Mouse (Mus musculus) embryonic facial prominence, embryonic 12.5 days (tissue): Measurements from ENCODE around the gene Tmprss7. TPM values are rescaled to one million over a fixed set of nuclear protein-coding genes. Genes with fewer than 3 reads are reported as not detected.

Source experiments
- ATAC-seq: fragments of 200-750 bp; cut with Nextera tagmentation; 2 replicates; pipeline ENCODE4 v1.8.0; 2017; ENCODE audit not compliant: insufficient number of reproducible peaks, insufficient read depth, low FRiP score, low TSS enrichment
- H3K27ac ChIP-seq: fragments of 300-500 bp; sonication (generic); 2 replicates; pipeline ENCODE4 v1.5.1; 2016; ENCODE audit warnings: mild to moderate bottlenecking
- H3K27me3 ChIP-seq: fragments of 300-500 bp; sonication (generic); 2 replicates; pipeline ENCODE4 v1.6.1; 2016; ENCODE audit warnings: mild to moderate bottlenecking, moderate library complexity
- H3K36me3 ChIP-seq: fragments of 300-500 bp; sonication (generic); 2 replicates; pipeline ENCODE4 v1.6.1; 2016; ENCODE audit warnings: mild to moderate bottlenecking
- H3K4me1 ChIP-seq: fragments of 300-500 bp; sonication (generic); 2 replicates; pipeline ENCODE4 v1.6.1; 2016
- H3K4me2 ChIP-seq: fragments of 300-500 bp; sonication (generic); replicated peaks from 2 replicates; pipeline ENCODE4 v1.6.1; 2016; ENCODE audit warnings: mild to moderate bottlenecking, moderate library complexity
- H3K4me3 ChIP-seq: fragments of 300-500 bp; sonication (generic); 2 replicates; pipeline ENCODE4 v1.5.1; 2016; ENCODE audit warnings: mild to moderate bottlenecking
- H3K9ac ChIP-seq: fragments of 300-500 bp; sonication (generic); 2 replicates; pipeline ENCODE4 v1.6.1; 2016; ENCODE audit warnings: mild to moderate bottlenecking, moderate library complexity
- H3K9me3 ChIP-seq: fragments of 300-500 bp; sonication (generic); 2 replicates; pipeline ENCODE4 v1.6.1; 2016; ENCODE audit warnings: mild to moderate bottlenecking, moderate library complexity
- WGBS: fragments of 180-500 bp; shearing (Covaris S2); methylation state at CpG from one replicate; pipeline ENCODE4 v1.1.7; 2016; 5-methylcytosine and 5-hydroxymethylcytosine counted together
- polyA plus RNA-seq: library from polyadenylated mRNA; unstranded; fragments of >200 nt; fragmentation: Nextera tagmentation; extraction: Ambion mirVana; gene quantifications from 2 replicates; pipeline ENCODE4 v1.2.1, GENCODE M21; 2016

Tmprss7 gene
- polyA plus RNA-seq, 1 experiment from 2014 or later: 0.22 TPM

DNA sequence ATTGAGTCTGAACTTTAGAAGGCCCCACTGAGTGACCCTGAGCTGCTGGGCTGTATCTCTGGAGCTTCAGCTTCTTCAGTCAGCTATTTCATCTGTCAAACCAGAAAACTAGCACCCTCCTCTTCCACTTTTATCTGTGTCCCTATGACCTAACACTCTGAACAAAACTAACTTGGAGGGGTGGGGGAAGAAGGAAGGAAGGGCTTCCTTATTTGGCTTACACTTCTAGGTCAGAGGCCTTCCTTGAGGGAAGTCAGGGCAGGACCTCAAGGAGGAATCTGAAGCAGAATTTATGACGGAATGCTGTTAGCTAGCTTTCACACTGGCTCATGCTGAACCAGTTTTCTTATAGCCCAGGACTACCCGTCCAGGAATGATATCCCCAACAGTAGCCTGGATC lies 42.0 kb downstream of the Tmprss7 start:
- Histone ChIP-seq H3K9ac (no peak overlapping the region), H3K27me3 (peaks cover 16% of the 10 kb centered on the region), H3K4me2 (no peak overlapping the region), H3K9me3 (no peaks in the 10 kb centered on the region), H3K27ac (no peak overlapping the region), H3K4me3 (no peak overlapping the region), H3K36me3 (no peaks in the 10 kb centered on the region), H3K4me1 (peaks cover 6% of the 10 kb centered on the region; the same call in 1 of the 2 replicates)
- WGBS: 63% methylated on average over 2 of the region's 2 CpGs
- ATAC-seq: no peak

DNA sequence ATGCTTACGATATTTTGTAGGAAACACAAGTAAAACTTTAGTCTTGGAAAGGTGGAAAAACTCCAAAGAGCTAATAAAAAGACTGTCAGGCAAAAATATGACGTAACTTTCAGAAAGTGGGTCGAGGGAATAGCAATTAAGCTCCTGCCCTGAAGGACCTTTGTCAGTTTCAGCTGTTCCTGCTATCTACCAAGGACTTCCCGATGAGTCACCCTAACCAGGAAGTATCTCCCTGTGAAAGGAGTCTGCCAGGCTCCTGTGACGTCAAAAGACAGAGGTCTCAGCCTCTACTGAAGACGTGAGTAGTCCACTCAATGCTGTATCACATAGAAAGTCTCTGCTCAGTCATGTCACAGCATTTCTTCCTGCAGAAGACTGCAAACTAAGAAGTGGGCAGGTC lies 49.1 kb downstream of the Tmprss7 start:
- no peaks in the 10 kb centered on the region for H3K9me3 ChIP-seq
- no peak overlapping the region for H3K9ac ChIP-seq
- no peaks in the 10 kb centered on the region for H3K27me3 ChIP-seq
- no peak overlapping the region for H3K4me2 ChIP-seq
- ATAC-seq: no peak
- 69% methylated on average over 6 of the region's 6 CpGs for WGBS
- no peaks in the 10 kb centered on the region for H3K36me3 ChIP-seq
- H3K4me1 ChIP-seq: no peaks in the 10 kb centered on the region
- H3K4me3 ChIP-seq: no peak overlapping the region
- H3K27ac ChIP-seq: no peak overlapping the region

GRCm38 (mm10) chr16:45643944-45644343 lies 49.5 kb downstream of the Tmprss7 start:
- Histone ChIP-seq H3K4me3 (no peak overlapping the region), H3K4me1 (no peaks in the 10 kb centered on the region), H3K4me2 (no peak overlapping the region), H3K27me3 (no peaks in the 10 kb centered on the region), H3K9me3 (no peaks in the 10 kb centered on the region), H3K27ac (no peak overlapping the region), H3K9ac (no peak overlapping the region), H3K36me3 (no peaks in the 10 kb centered on the region)
- no peak for ATAC-seq
- WGBS: 92% methylated on average over 3 of the region's 3 CpGs

- no peak overlapping the region for H3K4me2 ChIP-seq
- no peaks in the 10 kb centered on the region for H3K36me3 ChIP-seq
- H3K4me1 ChIP-seq: no peaks in the 10 kb centered on the region
- ATAC-seq: no peak
- no peak overlapping the region for H3K4me3 ChIP-seq
- H3K27ac ChIP-seq: no peak overlapping the region
- no peaks in the 10 kb centered on the region for H3K27me3 ChIP-seq
- WGBS: 62% methylated on average over 3 of the region's 3 CpGs
- no peaks in the 10 kb centered on the region for H3K9me3 ChIP-seq
- H3K9ac ChIP-seq: no peak overlapping the region
These were observed 52.2 kb downstream of the Tmprss7 start for GRCm38 (mm10) chr16:45641301-45641700.

GRCm38 (mm10) chr16:45640070-45640762 lies 53.2 kb downstream of the Tmprss7 start:
- Histone ChIP-seq H3K4me3 (no peak overlapping the region), H3K36me3 (no peaks in the 10 kb centered on the region), H3K27me3 (no peaks in the 10 kb centered on the region), H3K4me1 (no peaks in the 10 kb centered on the region), H3K9ac (no peak overlapping the region), H3K4me2 (no peak overlapping the region), H3K27ac (no peak overlapping the region), H3K9me3 (no peaks in the 10 kb centered on the region)
- WGBS: 80% methylated on average over 10 of the region's 10 CpGs
- ATAC-seq: no peak

- WGBS: 85% methylated on average over 2 of the region's 2 CpGs
- no peak overlapping the region for H3K4me2 ChIP-seq
These were observed 57.6 kb downstream of the Tmprss7 start for GRCm38 (mm10) chr16:45635826-45636225.

GRCm38 (mm10) chr16:45632420-45632819 lies 61.0 kb downstream of the Tmprss7 start:
- no peak overlapping the region for H3K4me3 ChIP-seq
- H3K9me3 ChIP-seq: no peaks in the 10 kb centered on the region
- no peaks in the 10 kb centered on the region for H3K27me3 ChIP-seq
- no peaks in the 10 kb centered on the region for H3K36me3 ChIP-seq
- WGBS: 77% methylated on average over 4 of the region's 4 CpGs
- H3K4me2 ChIP-seq: no peak overlapping the region
- H3K9ac ChIP-seq: no peak overlapping the region
- H3K27ac ChIP-seq: no peak overlapping the region
- no peak for ATAC-seq
- H3K4me1 ChIP-seq: no peaks in the 10 kb centered on the region

More at GRCm38 (mm10) chr16:45635826-45636225, 57.6 kb downstream of the Tmprss7 start:
- no peak overlapping the region for H3K4me3 ChIP-seq
- no peaks in the 10 kb centered on the region for H3K4me1 ChIP-seq
- H3K9me3 ChIP-seq: no peaks in the 10 kb centered on the region
- no peak for ATAC-seq
- no peak overlapping the region for H3K9ac ChIP-seq
- H3K27me3 ChIP-seq: no peaks in the 10 kb centered on the region
- no peak overlapping the region for H3K27ac ChIP-seq
- H3K36me3 ChIP-seq: no peaks in the 10 kb centered on the region

GRCm38 (mm10) chr16:45630347-45630960 lies 63.0 kb downstream of the Tmprss7 start:
- no peak overlapping the region for H3K4me3 ChIP-seq
- ATAC-seq: no peak
- no peak overlapping the region for H3K27ac ChIP-seq
- 51% methylated on average over 5 of the region's 5 CpGs for WGBS
- no peaks in the 10 kb centered on the region for H3K27me3 ChIP-seq
- no peak overlapping the region for H3K9ac ChIP-seq
- H3K4me1 ChIP-seq: no peaks in the 10 kb centered on the region
- no peak overlapping the region for H3K4me2 ChIP-seq
- no peaks in the 10 kb centered on the region for H3K36me3 ChIP-seq
- H3K9me3 ChIP-seq: no peaks in the 10 kb centered on the region

DNA sequence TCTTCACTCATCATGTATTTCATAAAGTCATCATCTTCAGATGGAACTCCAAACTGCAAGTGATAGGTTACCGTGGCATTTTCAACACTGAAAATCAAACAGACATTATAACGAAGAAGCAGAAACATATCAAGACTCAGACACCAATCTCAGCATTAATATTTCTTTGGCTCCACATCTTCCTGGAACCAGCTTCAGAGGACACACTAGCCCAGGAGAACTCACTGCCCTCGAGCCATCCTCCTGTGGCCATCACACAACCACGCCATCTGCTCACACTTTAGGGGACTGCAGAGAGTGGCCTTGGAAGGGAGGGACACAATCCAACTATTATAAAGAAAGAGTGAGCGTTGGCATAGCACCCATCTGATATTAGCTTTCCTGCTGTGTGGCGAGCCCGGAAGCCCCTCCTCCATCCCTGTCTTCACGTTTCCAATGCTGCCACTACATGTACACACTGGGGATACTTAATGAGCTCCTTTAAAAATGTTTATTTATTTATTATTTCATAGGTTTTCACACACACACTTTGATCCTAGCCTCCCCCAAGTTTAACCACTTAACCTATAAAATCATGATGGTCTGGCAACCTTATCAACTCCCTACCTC lies 63.9 kb downstream of the Tmprss7 start:
- no peak overlapping the region for H3K4me2 ChIP-seq
- no peak overlapping the region for H3K27ac ChIP-seq
- H3K9me3 ChIP-seq: no peaks in the 10 kb centered on the region
- H3K4me1 ChIP-seq: no peaks in the 10 kb centered on the region
- no peaks in the 10 kb centered on the region for H3K27me3 ChIP-seq
- ATAC-seq: no peak
- H3K4me3 ChIP-seq: no peak overlapping the region
- no peaks in the 10 kb centered on the region for H3K36me3 ChIP-seq
- 72% methylated on average over 8 of the region's 8 CpGs for WGBS
- H3K9ac ChIP-seq: no peak overlapping the region

DNA sequence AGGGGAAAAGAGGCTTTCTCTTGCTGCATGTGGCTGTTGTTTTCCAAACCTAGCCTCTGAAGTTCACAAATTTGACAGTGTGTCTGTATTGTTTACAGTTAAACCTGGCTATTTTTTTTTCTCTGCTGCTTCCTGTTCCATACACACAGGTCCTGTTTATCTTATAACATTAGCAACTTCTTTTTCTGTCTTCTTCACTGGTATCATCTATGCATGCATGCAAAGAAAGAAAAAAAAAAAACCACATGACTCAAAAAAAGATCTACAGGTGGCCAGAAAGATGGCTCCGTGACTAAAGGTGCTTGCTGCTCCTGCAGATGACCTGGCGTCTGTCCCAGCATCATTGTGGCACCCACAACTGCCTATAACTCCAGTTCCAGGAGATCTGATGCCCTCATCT lies 68.1 kb downstream of the Tmprss7 start:
- Histone ChIP-seq H3K4me1 (no peaks in the 10 kb centered on the region), H3K27me3 (no peaks in the 10 kb centered on the region), H3K4me2 (no peak overlapping the region), H3K36me3 (no peaks in the 10 kb centered on the region), H3K9ac (no peak overlapping the region), H3K27ac (no peak overlapping the region), H3K4me3 (no peak overlapping the region), H3K9me3 (no peaks in the 10 kb centered on the region)
- no peak for ATAC-seq
- 78% methylated on average over 2 of the region's 2 CpGs for WGBS

- WGBS: 81% methylated on average over 2 of the region's 2 CpGs
- Histone ChIP-seq H3K9ac (no peak overlapping the region), H3K4me3 (no peak overlapping the region), H3K9me3 (no peaks in the 10 kb centered on the region), H3K4me2 (no peak overlapping the region), H3K36me3 (no peaks in the 10 kb centered on the region), H3K27me3 (no peaks in the 10 kb centered on the region), H3K4me1 (no peaks in the 10 kb centered on the region), H3K27ac (no peak overlapping the region)
- no peak for ATAC-seq
These were observed 68.7 kb downstream of the Tmprss7 start for GRCm38 (mm10) chr16:45624791-45625190.

DNA sequence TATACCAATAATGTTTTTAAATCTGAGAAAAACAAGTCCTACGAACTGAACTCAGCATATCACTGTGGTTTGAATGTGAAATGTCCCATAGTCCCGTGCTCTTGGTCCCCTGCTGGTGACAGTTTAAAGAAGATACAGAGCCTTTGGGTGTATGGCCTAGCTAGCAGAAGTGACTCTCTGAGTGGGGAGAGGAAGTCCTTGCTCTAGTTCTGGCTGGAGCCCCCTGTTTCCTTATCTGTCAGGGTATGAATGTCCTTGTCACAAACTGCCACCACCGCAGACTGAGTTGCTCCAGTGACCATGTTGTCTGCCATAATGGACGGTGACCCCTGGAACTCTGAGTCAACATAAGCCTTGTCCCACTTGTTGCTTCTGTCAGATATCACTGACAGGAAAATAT lies 70.2 kb downstream of the Tmprss7 start:
- Histone ChIP-seq H3K27ac (no peak overlapping the region), H3K4me3 (no peak overlapping the region), H3K4me2 (no peak overlapping the region), H3K9ac (no peak overlapping the region), H3K9me3 (no peaks in the 10 kb centered on the region), H3K27me3 (no peaks in the 10 kb centered on the region), H3K4me1 (no peaks in the 10 kb centered on the region), H3K36me3 (no peaks in the 10 kb centered on the region)
- 87% methylated on average over 4 of the region's 4 CpGs for WGBS
- no peak for ATAC-seq
